ENCODE assay signal across 8 mouse cellular contexts in genomic region chr3:32508666-32509324, GRCm38 (mm10). TPM values are rescaled to one million over a fixed set of nuclear protein-coding genes. Genes with fewer than 3 reads are reported as not detected.
DNase-seq lines count a peak whose midpoint lies in the region; ATAC-seq and TF ChIP-seq lines count a peak whose summit lies in the region.

No protein-coding gene starts in this region.

- no peak overlapping the region for H3K27ac ChIP-seq in ES-Bruce4 (ENCODE audit: insufficient read depth, low read length)
- H3K27ac ChIP-seq in forebrain, embryonic 12.5 days, result no peak overlapping the region
- no peak overlapping the region for H3K27ac ChIP-seq in heart, embryonic 16.5 days (ENCODE audit: low read length)
- peak overlapping the region; percentile 54 for H3K27ac ChIP-seq in liver, embryonic 13.5 days
- no peak overlapping the region for H3K27ac ChIP-seq in stomach, embryonic 16.5 days (ENCODE audit: low read length)

- H3K36me3 ChIP-seq in ES-Bruce4 (ENCODE audit: control insufficient read depth, insufficient read depth, low read length, poor library complexity, severe bottlenecking), result 0 out of 2 replicates have a peak, but pooled peaks cover 2% of the 10 kb centered on the region
- H3K36me3 ChIP-seq in forebrain, embryonic 12.5 days (replicated peaks), result peaks cover 4% of the 10 kb centered on the region; the same call in 1 of the 2 replicates
- H3K36me3 ChIP-seq in heart, embryonic 16.5 days (ENCODE audit: control insufficient read depth, insufficient read depth), result no peaks in the 10 kb centered on the region
- H3K36me3 ChIP-seq in liver, embryonic 13.5 days, result no peaks in the 10 kb centered on the region
- H3K36me3 ChIP-seq in stomach, embryonic 16.5 days (ENCODE audit: control insufficient read depth, insufficient read depth, low read length), result no peaks in the 10 kb centered on the region

- peak; percentile 56 for TF ChIP-seq CTCF in ES-Bruce4 (IDR thresholded peaks at IDR 0.05; ENCODE audit: low read depth, low read length)

- H3K4me2 ChIP-seq in forebrain, embryonic 12.5 days, result peak overlapping the region; percentile 70
- peak overlapping the region; percentile 72 for H3K4me2 ChIP-seq in heart, embryonic 16.5 days (ENCODE audit: low read depth, low read length)
- peak overlapping the region; percentile 96 for H3K4me2 ChIP-seq in liver, embryonic 13.5 days
- H3K4me2 ChIP-seq in stomach, embryonic 16.5 days (ENCODE audit: low read depth, low read length), result peak overlapping the region; percentile 64

- H3K4me3 ChIP-seq in ES-Bruce4 (ENCODE audit: low read depth, low read length), result no peak overlapping the region
- peak overlapping the region; percentile 17 for H3K4me3 ChIP-seq in forebrain, embryonic 12.5 days (replicated peaks)
- peak overlapping the region; percentile 27 for H3K4me3 ChIP-seq in heart, embryonic 16.5 days (ENCODE audit: low read length)
- peak overlapping the region; percentile 73 for H3K4me3 ChIP-seq in liver, embryonic 13.5 days (replicated peaks)
- 0 out of 2 replicates have a peak overlapping the region, but pooled peaks have one; percentile 13 for H3K4me3 ChIP-seq in stomach, embryonic 16.5 days (replicated peaks; ENCODE audit: low read length)

- 0 out of 2 replicates have a peak, but pooled peaks have one; percentile 18 for ATAC-seq in forebrain, embryonic 12.5 days (ENCODE audit: low FRiP score)
- no peak for ATAC-seq in heart, embryonic 16.5 days (replicated peaks; ENCODE audit: extremely low read depth, insufficient read depth, low FRiP score)
- ATAC-seq in liver, embryonic 13.5 days (ENCODE audit: low read depth), result no peak
- no peak for ATAC-seq in stomach, embryonic 16.5 days (ENCODE audit: insufficient read depth, low FRiP score)

- WGBS in forebrain, embryonic 12.5 days, result under 1% methylated on average over 17 of the region's 17 CpGs
- 2% methylated on average over 17 of the region's 17 CpGs for WGBS in heart, embryonic 16.5 days
- WGBS in liver, embryonic 13.5 days (ENCODE audit: insufficient replicate concordance), result 3% methylated on average over 17 of the region's 17 CpGs
- 1% methylated on average over 17 of the region's 17 CpGs for WGBS in stomach, embryonic 16.5 days

- DNase-seq in c-Kit-positive CD71-positive TER-119-positive erythroid progenitor cells, embryonic 14.5 days (ENCODE audit: low spot score), result peak; percentile 73
- peak; percentile 68 to 81 for DNase-seq in kidney, postnatal 25 days
- DNase-seq in liver, embryonic 13.5 days, result peak; percentile 38
- peak; percentile 80 to 86 for DNase-seq in natural killer cell, adult 2 months (ENCODE audit: low spot score in 2 of 2)

- no peak for TF ChIP-seq POLR2A in ES-Bruce4 (IDR thresholded peaks at IDR 0.05; ENCODE audit: insufficient read depth, low read length)

- peaks cover 5% of the 10 kb centered on the region for H3K4me1 ChIP-seq in ES-Bruce4 (ENCODE audit: control insufficient read depth, insufficient read depth, low read length)
- H3K4me1 ChIP-seq in forebrain, embryonic 12.5 days, result peaks cover 33% of the 10 kb centered on the region
- peaks cover 19% of the 10 kb centered on the region for H3K4me1 ChIP-seq in heart, embryonic 16.5 days (ENCODE audit: control insufficient read depth, insufficient read depth, low read length)
- H3K4me1 ChIP-seq in liver, embryonic 13.5 days (replicated peaks), result peaks cover 48% of the 10 kb centered on the region
- H3K4me1 ChIP-seq in stomach, embryonic 16.5 days (ENCODE audit: control insufficient read depth, insufficient read depth, low read length), result peaks cover 15% of the 10 kb centered on the region; the same call in 1 of the 2 replicates

- TF ChIP-seq EP300 in ES-Bruce4 (IDR thresholded peaks at IDR 0.05; ENCODE audit: insufficient read depth, low read depth, low read length), result no peak

- H3K9me3 ChIP-seq in ES-Bruce4 (replicated peaks; ENCODE audit: control insufficient read depth, insufficient read depth, low read length, poor library complexity, severe bottlenecking), result no peaks in the 10 kb centered on the region
- H3K9me3 ChIP-seq in forebrain, embryonic 12.5 days, result no peaks in the 10 kb centered on the region
- no peaks in the 10 kb centered on the region for H3K9me3 ChIP-seq in heart, embryonic 16.5 days (replicated peaks; ENCODE audit: control insufficient read depth, low read length)
- H3K9me3 ChIP-seq in liver, embryonic 13.5 days (replicated peaks), result no peaks in the 10 kb centered on the region
- H3K9me3 ChIP-seq in stomach, embryonic 16.5 days (replicated peaks; ENCODE audit: control insufficient read depth, low read length), result no peaks in the 10 kb centered on the region

- no peaks in the 10 kb centered on the region for H3K27me3 ChIP-seq in ES-Bruce4 (ENCODE audit: control insufficient read depth, insufficient read depth, low read length, poor library complexity, severe bottlenecking)
- no peaks in the 10 kb centered on the region for H3K27me3 ChIP-seq in forebrain, embryonic 12.5 days
- no peaks in the 10 kb centered on the region for H3K27me3 ChIP-seq in heart, embryonic 16.5 days (ENCODE audit: control insufficient read depth, insufficient read depth, low read length)
- H3K27me3 ChIP-seq in liver, embryonic 13.5 days, result no peaks in the 10 kb centered on the region
- H3K27me3 ChIP-seq in stomach, embryonic 16.5 days (ENCODE audit: control insufficient read depth, insufficient read depth, low read length), result no peaks in the 10 kb centered on the region

- H3K9ac ChIP-seq in ES-Bruce4 (ENCODE audit: low read depth, poor library complexity, severe bottlenecking), result no peak overlapping the region
- H3K9ac ChIP-seq in forebrain, embryonic 12.5 days, result no peak overlapping the region
- H3K9ac ChIP-seq in heart, embryonic 16.5 days (ENCODE audit: low read length), result peak overlapping the region; percentile 39
- peak overlapping the region; percentile 60 for H3K9ac ChIP-seq in liver, embryonic 13.5 days
- H3K9ac ChIP-seq in stomach, embryonic 16.5 days (ENCODE audit: low read length), result 0 out of 2 replicates have a peak overlapping the region, but pooled peaks have one; percentile 17

RNA-seq across cellular contexts. Expression of gene Zfp639, which starts 1.3 kb away (rescaled TPM):
- polyA plus RNA-seq in ES-Bruce4 (2011; ENCODE audit: insufficient read depth, insufficient read length, low read depth, missing spikeins), result 49.8 and 55.1 TPM in 2 replicates
- 43.3 and 46.5 TPM in 2 replicates for polyA plus RNA-seq in forebrain, embryonic 12.5 days (2016; fragmentation: Nextera tagmentation; extraction: Ambion mirVana)
- 26.7 and 31.1 TPM in 2 replicates for polyA plus RNA-seq in heart, embryonic 16.5 days (2015; fragmentation: Nextera tagmentation; extraction: Ambion mirVana)
- 21.5 and 24.6 TPM in 2 replicates for polyA plus RNA-seq in liver, embryonic 13.5 days (2015; fragmentation: Nextera tagmentation; extraction: Ambion mirVana)
- 30.0 and 33.4 TPM in 2 replicates for polyA plus RNA-seq in stomach, embryonic 16.5 days (2015; fragmentation: Nextera tagmentation; extraction: Ambion mirVana)

RNA-seq across cellular contexts. Expression of gene Kcnmb3, which starts 16.8 kb away (rescaled TPM):
- polyA plus RNA-seq in ES-Bruce4 (2011; ENCODE audit: insufficient read depth, insufficient read length, low read depth, missing spikeins), result not detected in 2 replicates
- 0.22 TPM in 1 of 2 replicates, not detected in the other for polyA plus RNA-seq in forebrain, embryonic 12.5 days (2016; fragmentation: Nextera tagmentation; extraction: Ambion mirVana)
- 0.11 TPM in 1 of 2 replicates, not detected in the other for polyA plus RNA-seq in heart, embryonic 16.5 days (2015; fragmentation: Nextera tagmentation; extraction: Ambion mirVana)
- polyA plus RNA-seq in liver, embryonic 13.5 days (2015; fragmentation: Nextera tagmentation; extraction: Ambion mirVana), result not detected in 2 replicates
- polyA plus RNA-seq in stomach, embryonic 16.5 days (2015; fragmentation: Nextera tagmentation; extraction: Ambion mirVana), result 0.17 TPM in 1 of 2 replicates, not detected in the other

RNA-seq across cellular contexts. Expression of gene Mfn1, which starts 20.5 kb away (rescaled TPM):
- polyA plus RNA-seq in ES-Bruce4 (2011; ENCODE audit: insufficient read depth, insufficient read length, low read depth, missing spikeins), result 57.0 and 57.2 TPM in 2 replicates
- polyA plus RNA-seq in forebrain, embryonic 12.5 days (2016; fragmentation: Nextera tagmentation; extraction: Ambion mirVana), result 47.9 and 48.0 TPM in 2 replicates
- 90.8 and 92.9 TPM in 2 replicates for polyA plus RNA-seq in heart, embryonic 16.5 days (2015; fragmentation: Nextera tagmentation; extraction: Ambion mirVana)
- polyA plus RNA-seq in liver, embryonic 13.5 days (2015; fragmentation: Nextera tagmentation; extraction: Ambion mirVana), result 15.5 and 21.7 TPM in 2 replicates
- 28.4 and 32.8 TPM in 2 replicates for polyA plus RNA-seq in stomach, embryonic 16.5 days (2015; fragmentation: Nextera tagmentation; extraction: Ambion mirVana)

Comparison
In these comparisons a context has a peak if more than half of its experiments do, and no peak if none do; other contexts are left out.
1. H3K9ac ChIP-seq: peak in heart, embryonic 16.5 days (single experiment), liver, embryonic 13.5 days (single experiment) and stomach, embryonic 16.5 days (single experiment); none in ES-Bruce4 (single experiment) and forebrain, embryonic 12.5 days (single experiment).
2. Peak in every context shown above with its lines, with median percentiles within 50 percentile points of each other: DNase-seq and H3K4me2 ChIP-seq.